Mouse (Mus musculus): ENCODE data around the gene Aagab. TPM values are rescaled to one million over a fixed set of nuclear protein-coding genes. Genes with fewer than 3 reads are reported as not detected.

Aagab gene
- polyA plus RNA-seq, 1 experiment from 2014 or later = 32.6 TPM

DNA sequence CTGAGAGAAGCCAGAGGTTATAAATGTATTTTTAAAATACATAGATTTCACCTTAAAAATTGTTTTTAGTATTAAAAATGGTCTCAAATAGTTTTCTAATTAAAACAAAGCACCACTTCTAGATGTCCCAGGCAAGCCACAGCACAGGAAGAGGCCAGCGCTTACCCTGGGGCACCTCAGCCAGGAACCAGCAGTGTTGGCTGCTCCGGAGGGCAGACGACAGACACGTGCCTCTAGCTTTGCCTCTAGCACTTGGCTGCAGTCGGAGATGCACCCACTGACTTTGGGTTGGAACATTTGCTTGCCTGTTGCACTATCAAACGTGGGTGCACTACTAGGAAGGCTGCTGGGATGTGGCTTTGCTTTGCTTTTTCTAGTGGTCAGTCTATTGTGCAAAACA is 30.6 kb upstream of the Aagab start:
- no peaks in the 10 kb centered on the region for H3K9me3 ChIP-seq (replicated peaks; ENCODE audit: control insufficient read depth, low read length)
- H3K4me2 ChIP-seq (ENCODE audit: low read depth, low read length) = no peak overlapping the region
- no peak overlapping the region for H3K9ac ChIP-seq (ENCODE audit: low read length)
- no peaks in the 10 kb centered on the region for H3K36me3 ChIP-seq (ENCODE audit: control insufficient read depth, insufficient read depth, low read length)
- no peak overlapping the region for H3K27ac ChIP-seq (ENCODE audit: low read length)
- no peaks in the 10 kb centered on the region for H3K27me3 ChIP-seq (ENCODE audit: control insufficient read depth, insufficient read depth, low read length)
- 32% methylated on average over 6 of the region's 6 CpGs for WGBS
- no peak for ATAC-seq (ENCODE audit: insufficient read depth, low FRiP score)
- 0 out of 2 replicates have a peak, but pooled peaks cover 3% of the 10 kb centered on the region for H3K4me1 ChIP-seq (ENCODE audit: control insufficient read depth, insufficient read depth, low read length)
- H3K4me3 ChIP-seq (replicated peaks; ENCODE audit: low read length) = no peak overlapping the region

GRCm38 (mm10) chr9:63572874-63573273 is 29.6 kb upstream of the Aagab start:
- ATAC-seq (ENCODE audit: insufficient read depth, low FRiP score) = no peak
- H3K27ac ChIP-seq (ENCODE audit: low read length) = no peak overlapping the region
- WGBS = 75% methylated on average over 7 of the region's 7 CpGs

GRCm38 (mm10) chr9:63577469-63577868 is 25.0 kb upstream of the Aagab start:
- ATAC-seq (ENCODE audit: insufficient read depth, low FRiP score) = no peak
- Histone ChIP-seq H3K4me3 (replicated peaks; ENCODE audit: low read length) (no peak overlapping the region), H3K9me3 (replicated peaks; ENCODE audit: control insufficient read depth, low read length) (no peaks in the 10 kb centered on the region), H3K27me3 (ENCODE audit: control insufficient read depth, insufficient read depth, low read length) (no peaks in the 10 kb centered on the region), H3K4me2 (ENCODE audit: low read depth, low read length) (no peak overlapping the region), H3K36me3 (ENCODE audit: control insufficient read depth, insufficient read depth, low read length) (no peaks in the 10 kb centered on the region), H3K27ac (ENCODE audit: low read length) (no peak overlapping the region), H3K4me1 (ENCODE audit: control insufficient read depth, insufficient read depth, low read length) (no peaks in the 10 kb centered on the region), H3K9ac (ENCODE audit: low read length) (no peak overlapping the region)
- WGBS = 90% methylated on average over 3 of the region's 3 CpGs

More at GRCm38 (mm10) chr9:63572874-63573273, 29.6 kb upstream of the Aagab start:
- H3K9ac ChIP-seq (ENCODE audit: low read length) = no peak overlapping the region
- H3K27me3 ChIP-seq (ENCODE audit: control insufficient read depth, insufficient read depth, low read length) = no peaks in the 10 kb centered on the region
- no peaks in the 10 kb centered on the region for H3K9me3 ChIP-seq (replicated peaks; ENCODE audit: control insufficient read depth, low read length)
- 0 out of 2 replicates have a peak, but pooled peaks cover 3% of the 10 kb centered on the region for H3K4me1 ChIP-seq (ENCODE audit: control insufficient read depth, insufficient read depth, low read length)
- no peak overlapping the region for H3K4me3 ChIP-seq (replicated peaks; ENCODE audit: low read length)
- no peak overlapping the region for H3K4me2 ChIP-seq (ENCODE audit: low read depth, low read length)
- no peaks in the 10 kb centered on the region for H3K36me3 ChIP-seq (ENCODE audit: control insufficient read depth, insufficient read depth, low read length)

- no peaks in the 10 kb centered on the region for H3K27me3 ChIP-seq (ENCODE audit: control insufficient read depth, insufficient read depth, low read length)
- no peak overlapping the region for H3K4me3 ChIP-seq (replicated peaks; ENCODE audit: low read length)
- no peak overlapping the region for H3K27ac ChIP-seq (ENCODE audit: low read length)
- H3K9me3 ChIP-seq (replicated peaks; ENCODE audit: control insufficient read depth, low read length) = no peaks in the 10 kb centered on the region
- H3K9ac ChIP-seq (ENCODE audit: low read length) = no peak overlapping the region
- H3K4me2 ChIP-seq (ENCODE audit: low read depth, low read length) = no peak overlapping the region
- 84% methylated on average over 5 of the region's 5 CpGs for WGBS
- H3K4me1 ChIP-seq (ENCODE audit: control insufficient read depth, insufficient read depth, low read length) = no peaks in the 10 kb centered on the region
- H3K36me3 ChIP-seq (ENCODE audit: control insufficient read depth, insufficient read depth, low read length) = no peaks in the 10 kb centered on the region
- no peak for ATAC-seq (ENCODE audit: insufficient read depth, low FRiP score)
Measured at GRCm38 (mm10) chr9:63579644-63580043, 22.8 kb upstream of the Aagab start.

DNA sequence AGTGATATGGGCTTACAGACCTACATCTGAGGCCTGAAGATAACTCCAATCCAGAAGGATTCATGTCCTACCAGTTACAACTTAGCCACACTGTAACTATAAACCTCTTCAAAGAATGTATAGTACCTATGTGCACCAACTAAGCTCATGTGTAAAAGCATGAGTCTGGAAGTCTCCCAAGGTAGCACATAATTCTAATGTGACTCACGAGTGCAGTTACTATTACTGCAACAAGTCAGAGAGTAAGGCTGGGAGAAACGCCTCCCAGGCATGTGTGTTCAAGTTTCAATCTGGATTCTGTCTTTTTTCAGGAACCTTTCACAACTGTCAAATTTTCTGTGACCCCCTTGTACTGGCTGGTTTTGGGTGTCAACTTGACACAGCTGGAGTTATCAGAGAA is 22.4 kb upstream of the Aagab start:
- ATAC-seq (ENCODE audit: insufficient read depth, low FRiP score) = no peak
- Histone ChIP-seq H3K9ac (ENCODE audit: low read length) (no peak overlapping the region), H3K27ac (ENCODE audit: low read length) (no peak overlapping the region), H3K4me2 (ENCODE audit: low read depth, low read length) (no peak overlapping the region), H3K4me3 (replicated peaks; ENCODE audit: low read length) (no peak overlapping the region), H3K36me3 (ENCODE audit: control insufficient read depth, insufficient read depth, low read length) (no peaks in the 10 kb centered on the region), H3K9me3 (replicated peaks; ENCODE audit: control insufficient read depth, low read length) (no peaks in the 10 kb centered on the region), H3K4me1 (ENCODE audit: control insufficient read depth, insufficient read depth, low read length) (peaks cover 1% of the 10 kb centered on the region), H3K27me3 (ENCODE audit: control insufficient read depth, insufficient read depth, low read length) (no peaks in the 10 kb centered on the region)
- 67% methylated on average over 2 of the region's 2 CpGs for WGBS

DNA sequence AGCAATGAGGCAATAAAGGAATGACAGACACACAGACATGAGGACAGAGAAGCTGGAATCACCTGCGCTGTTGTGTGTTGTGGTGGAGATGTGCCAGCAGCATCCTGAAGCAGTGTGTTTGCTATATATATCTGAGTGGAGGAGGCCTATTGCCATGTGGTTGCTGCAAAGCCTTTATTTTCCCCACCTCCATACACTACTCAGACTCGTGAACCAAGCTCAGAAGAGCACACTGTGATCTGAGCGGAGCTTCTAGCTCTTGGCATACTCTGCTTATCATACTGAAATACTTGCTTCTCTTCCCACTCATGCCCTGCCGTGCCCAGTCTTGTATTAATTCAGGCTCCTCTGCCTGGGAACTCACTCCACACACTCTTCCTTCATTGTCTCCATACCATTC is 20.7 kb upstream of the Aagab start:
- Histone ChIP-seq H3K27ac (ENCODE audit: low read length) (no peak overlapping the region), H3K4me2 (ENCODE audit: low read depth, low read length) (no peak overlapping the region), H3K36me3 (ENCODE audit: control insufficient read depth, insufficient read depth, low read length) (no peaks in the 10 kb centered on the region), H3K4me1 (ENCODE audit: control insufficient read depth, insufficient read depth, low read length) (peaks cover 5% of the 10 kb centered on the region), H3K27me3 (ENCODE audit: control insufficient read depth, insufficient read depth, low read length) (no peaks in the 10 kb centered on the region), H3K9me3 (replicated peaks; ENCODE audit: control insufficient read depth, low read length) (no peaks in the 10 kb centered on the region), H3K9ac (ENCODE audit: low read length) (no peak overlapping the region), H3K4me3 (replicated peaks; ENCODE audit: low read length) (no peak overlapping the region)
- 76% methylated on average over 4 of the region's 4 CpGs for WGBS
- no peak for ATAC-seq (ENCODE audit: insufficient read depth, low FRiP score)

GRCm38 (mm10) chr9:63585251-63585650 is 17.2 kb upstream of the Aagab start:
- H3K9ac ChIP-seq (ENCODE audit: low read length) = no peak overlapping the region
- no peak overlapping the region for H3K4me3 ChIP-seq (replicated peaks; ENCODE audit: low read length)
- no peaks in the 10 kb centered on the region for H3K36me3 ChIP-seq (ENCODE audit: control insufficient read depth, insufficient read depth, low read length)
- H3K27ac ChIP-seq (ENCODE audit: low read length) = no peak overlapping the region
- H3K4me1 ChIP-seq (ENCODE audit: control insufficient read depth, insufficient read depth, low read length) = peaks cover 5% of the 10 kb centered on the region
- ATAC-seq (ENCODE audit: insufficient read depth, low FRiP score) = no peak
- H3K9me3 ChIP-seq (replicated peaks; ENCODE audit: control insufficient read depth, low read length) = no peaks in the 10 kb centered on the region
- WGBS = 75% methylated on average over 6 of the region's 6 CpGs
- H3K4me2 ChIP-seq (ENCODE audit: low read depth, low read length) = no peak overlapping the region
- no peaks in the 10 kb centered on the region for H3K27me3 ChIP-seq (ENCODE audit: control insufficient read depth, insufficient read depth, low read length)

DNA sequence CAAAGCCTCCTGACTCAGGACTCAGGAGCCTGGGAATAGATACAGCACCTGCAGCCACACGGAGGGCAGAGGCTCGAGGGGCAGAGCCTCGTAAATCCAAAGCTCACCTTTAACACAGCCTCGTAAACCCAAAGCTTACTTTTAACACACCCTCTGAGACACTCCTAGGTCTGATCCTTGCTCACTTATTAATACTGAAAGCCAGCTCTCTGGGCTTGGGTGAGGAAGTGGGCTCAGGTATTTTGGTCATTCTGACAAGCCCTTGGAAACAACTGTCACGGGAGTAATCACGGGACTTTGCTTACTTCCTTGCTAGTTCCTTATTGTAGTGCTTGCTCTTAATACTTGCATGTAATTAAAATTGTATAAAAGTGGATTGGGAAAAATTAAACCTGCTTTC is 13.3 kb upstream of the Aagab start:
- H3K27ac ChIP-seq (ENCODE audit: low read length) = no peak overlapping the region
- ATAC-seq (ENCODE audit: insufficient read depth, low FRiP score) = no peak
- H3K4me1 ChIP-seq (ENCODE audit: control insufficient read depth, insufficient read depth, low read length) = peaks cover 5% of the 10 kb centered on the region
- H3K9ac ChIP-seq (ENCODE audit: low read length) = no peak overlapping the region
- H3K4me2 ChIP-seq (ENCODE audit: low read depth, low read length) = no peak overlapping the region
- no peaks in the 10 kb centered on the region for H3K27me3 ChIP-seq (ENCODE audit: control insufficient read depth, insufficient read depth, low read length)
- H3K36me3 ChIP-seq (ENCODE audit: control insufficient read depth, insufficient read depth, low read length) = no peaks in the 10 kb centered on the region
- 59% methylated on average over 6 of the region's 6 CpGs for WGBS
- no peaks in the 10 kb centered on the region for H3K9me3 ChIP-seq (replicated peaks; ENCODE audit: control insufficient read depth, low read length)
- no peak overlapping the region for H3K4me3 ChIP-seq (replicated peaks; ENCODE audit: low read length)

DNA sequence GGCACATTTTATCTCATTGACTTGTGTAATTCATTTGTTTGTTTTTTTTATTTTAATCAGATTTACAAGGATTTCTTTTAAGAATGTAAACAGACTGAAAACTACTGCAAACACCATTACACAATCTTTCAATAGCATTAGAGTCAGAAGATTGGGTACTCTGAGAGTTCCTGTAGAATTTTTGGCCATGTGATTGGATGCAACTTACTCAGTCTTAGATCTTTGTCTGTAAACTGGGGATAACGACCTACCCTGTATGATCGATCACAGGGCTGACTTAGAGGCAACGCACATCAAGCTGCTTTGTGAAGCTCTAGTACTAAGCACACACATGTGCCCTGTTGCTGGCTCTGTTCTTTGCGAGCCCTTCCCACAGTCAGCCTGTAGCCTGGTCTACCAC is 11.9 kb upstream of the Aagab start:
- Histone ChIP-seq H3K9me3 (replicated peaks; ENCODE audit: control insufficient read depth, low read length) (no peaks in the 10 kb centered on the region), H3K9ac (ENCODE audit: low read length) (no peak overlapping the region), H3K4me3 (replicated peaks; ENCODE audit: low read length) (no peak overlapping the region), H3K27ac (ENCODE audit: low read length) (no peak overlapping the region), H3K4me2 (ENCODE audit: low read depth, low read length) (no peak overlapping the region), H3K4me1 (ENCODE audit: control insufficient read depth, insufficient read depth, low read length) (no peaks in the 10 kb centered on the region), H3K36me3 (ENCODE audit: control insufficient read depth, insufficient read depth, low read length) (no peaks in the 10 kb centered on the region), H3K27me3 (ENCODE audit: control insufficient read depth, insufficient read depth, low read length) (no peaks in the 10 kb centered on the region)
- WGBS = 82% methylated on average over 4 of the region's 4 CpGs
- no peak for ATAC-seq (ENCODE audit: insufficient read depth, low FRiP score)

All from stomach, embryonic 16.5 days (tissue).